Mouse (Mus musculus) C2C12 (cell line): Measurements from ENCODE around the gene Psmd12.

ENCODE experiments used
- CEBPB ChIP-seq: IDR thresholded peaks from one replicate; pipeline ENCODE4 v1.6.1; 2011; ENCODE audit warnings: low read depth, mild to moderate bottlenecking, control low read depth, moderate library complexity
- CTCF ChIP-seq: IDR thresholded peaks from one replicate; pipeline ENCODE4 v1.5.1; 2011; ENCODE audit not compliant: control insufficient read depth, insufficient read depth, insufficient read length

DNA sequence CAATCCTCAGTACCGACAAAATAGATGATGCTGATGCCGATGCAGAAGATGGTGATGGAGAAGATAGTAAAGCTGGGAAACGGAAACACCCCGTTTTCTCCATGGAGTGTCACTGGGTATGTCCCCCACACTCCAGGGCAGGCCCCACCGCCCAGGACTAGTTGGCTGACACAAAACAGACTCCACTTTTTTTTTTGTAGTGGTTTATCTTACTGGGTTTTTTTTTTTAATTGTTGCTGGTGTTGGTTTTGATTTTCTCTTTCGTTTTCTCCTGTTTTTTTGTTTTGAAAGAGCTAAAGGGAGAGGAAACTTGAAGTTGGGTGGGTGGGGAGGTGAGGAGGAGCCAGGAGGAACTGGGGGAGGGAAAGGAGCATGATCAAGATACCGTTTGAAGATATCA lies 27.2 kb upstream of the Psmd12 start:
- TF ChIP-seq CTCF (no peak), CEBPB (no peak)
